Mouse (Mus musculus) C2C12 (cell line): ENCODE measurements around the gene Tada1.

ENCODE experiments used
- CTCF ChIP-seq: IDR thresholded peaks from one replicate; pipeline ENCODE4 v1.5.1; 2011; ENCODE audit not compliant: control insufficient read depth, insufficient read depth, insufficient read length
- FOSL1 ChIP-seq: IDR thresholded peaks from one replicate; pipeline ENCODE4 v1.8.0; 2011; ENCODE audit warnings: mild to moderate bottlenecking, low read length; ENCODE audit not compliant: poor library complexity, insufficient read depth, severe bottlenecking
- MYOD1 ChIP-seq: IDR thresholded peaks from one replicate; pipeline ENCODE4 v1.6.1; 2011; ENCODE audit warnings: low read depth; ENCODE audit not compliant: control insufficient read depth, insufficient read length
- MYOG ChIP-seq: IDR thresholded peaks from one replicate; pipeline ENCODE4 v1.6.1; 2011; ENCODE audit not compliant: control insufficient read depth, insufficient read length; ENCODE audit errors: extremely low read depth

- TF ChIP-seq CTCF (no peak), MYOD1 (no peak), MYOG (no peak), FOSL1 (no peak)
These were observed 32.6 kb downstream of the Tada1 start for GRCm38 (mm10) chr1:166411541-166411940.
